Mouse (Mus musculus) urinary bladder, adult 18-20 months (tissue): ENCODE data around the gene Iah1.

ENCODE experiments used
- DNase-seq, 2 experiments: peaks; one replicate each; pipeline ENCODE4 v3.0.0; 2022; ENCODE audit warnings: low spot score in 2 of 2, mixed read lengths in 2 of 2

Iah1 gene

DNA sequence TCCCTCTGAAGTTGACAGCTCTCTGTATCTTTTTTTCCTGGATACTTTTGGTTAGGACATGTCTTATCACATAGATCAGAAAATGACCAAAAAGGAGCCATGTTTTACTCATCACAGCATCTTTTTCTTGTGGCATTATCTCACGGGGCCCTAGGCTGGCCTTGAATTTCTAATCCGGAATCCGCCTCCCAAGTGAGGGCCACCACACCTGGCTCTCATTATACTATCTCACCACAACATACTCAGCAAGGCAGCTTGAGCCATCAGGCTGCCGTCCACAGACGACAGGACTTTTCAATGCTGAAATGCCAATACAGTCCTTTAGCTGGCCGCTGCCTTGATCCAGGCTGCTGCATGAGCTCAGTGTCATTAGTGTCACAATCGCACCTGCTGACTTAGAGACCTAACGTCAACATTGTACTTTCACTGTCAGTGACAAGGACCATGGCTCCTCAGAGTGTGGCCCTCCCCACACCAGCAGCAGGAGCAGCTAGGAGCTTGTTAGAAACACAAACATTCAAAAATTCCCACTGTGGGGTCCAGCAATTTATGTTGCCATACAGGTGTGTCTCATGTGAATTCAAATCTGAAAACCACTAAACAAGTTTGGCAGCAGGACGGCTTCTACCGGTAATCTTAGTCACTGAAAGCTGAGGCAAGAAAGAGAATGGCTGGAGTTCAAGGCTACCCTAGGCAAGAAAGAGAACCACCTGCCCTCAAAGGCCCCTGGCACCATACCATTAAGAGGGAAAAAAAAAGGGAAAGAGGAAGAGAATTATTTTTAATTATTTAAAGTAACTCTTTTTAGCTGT is 48.6 kb downstream of the Iah1 start:
- DNase-seq, result no peak

DNA sequence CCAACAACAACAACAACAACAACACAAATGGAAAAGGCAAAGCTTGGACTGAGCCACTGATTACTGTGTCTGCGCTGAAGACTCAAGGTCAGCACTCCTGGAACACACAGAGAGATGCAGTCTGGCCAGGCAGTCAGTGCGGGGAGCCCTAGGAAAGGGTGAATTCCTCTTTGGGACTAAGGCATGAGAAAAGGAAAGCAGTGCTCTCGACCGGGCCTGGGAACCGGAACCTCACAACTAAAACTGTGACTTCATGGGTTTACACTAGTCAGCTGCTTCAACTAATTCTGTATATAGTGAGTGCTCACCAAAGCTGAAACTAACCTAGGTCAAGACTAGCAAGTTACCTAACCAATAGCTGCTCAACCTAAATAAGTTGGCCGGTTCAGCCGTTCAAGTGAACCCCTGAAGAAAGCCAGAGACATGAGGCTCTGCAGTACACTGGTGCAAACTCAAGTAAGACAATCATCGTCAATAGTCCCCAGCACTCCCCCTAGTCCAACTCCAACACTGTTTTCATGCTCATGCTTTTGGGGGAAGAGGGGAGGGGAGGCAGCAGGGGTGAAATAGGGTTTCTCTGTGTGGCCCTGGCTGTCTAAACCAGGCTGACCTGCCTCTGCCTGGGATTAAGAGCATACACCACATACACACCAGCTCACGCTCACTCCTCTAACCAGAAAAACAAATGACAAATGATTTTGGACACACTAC is 52.3 kb downstream of the Iah1 start:
- DNase-seq, result no peak

DNA sequence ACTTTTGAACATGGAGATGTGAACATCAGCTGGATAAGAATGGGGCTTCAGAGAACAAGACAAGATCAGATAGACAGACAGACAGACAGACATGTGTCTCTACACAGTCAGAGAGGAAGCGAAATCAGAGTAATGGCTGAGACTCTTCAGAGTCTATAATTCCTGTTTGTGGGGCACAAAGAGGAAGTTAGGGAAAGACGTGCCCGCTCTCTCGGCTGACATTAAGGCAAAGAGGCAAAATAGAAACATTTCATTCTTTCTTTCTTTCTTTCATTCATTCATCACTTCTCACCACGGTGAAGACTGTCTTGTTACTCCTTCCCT is 52.9 kb downstream of the Iah1 start:
- no peak for DNase-seq

GRCm38 (mm10) chr12:21370035-21370611 is 53.9 kb downstream of the Iah1 start:
- DNase-seq, result no peak

- DNase-seq, result peak; percentile 90 to 95
Observed at GRCm38 (mm10) chr12:21373100-21373819, 57.1 kb downstream of the Iah1 start, which contains the start of gene Adam17. Adam17 (minus strand) TSS chr12:21373632.
